Mouse (Mus musculus) WW6 (cell line): ENCODE data around the gene Ank2.

Experiments
- DNase-seq: peaks from one replicate; pipeline ENCODE4 v3.0.0-alpha.2; 2013; ENCODE audit warnings: low read depth, low spot score

Gene Ank2

DNA sequence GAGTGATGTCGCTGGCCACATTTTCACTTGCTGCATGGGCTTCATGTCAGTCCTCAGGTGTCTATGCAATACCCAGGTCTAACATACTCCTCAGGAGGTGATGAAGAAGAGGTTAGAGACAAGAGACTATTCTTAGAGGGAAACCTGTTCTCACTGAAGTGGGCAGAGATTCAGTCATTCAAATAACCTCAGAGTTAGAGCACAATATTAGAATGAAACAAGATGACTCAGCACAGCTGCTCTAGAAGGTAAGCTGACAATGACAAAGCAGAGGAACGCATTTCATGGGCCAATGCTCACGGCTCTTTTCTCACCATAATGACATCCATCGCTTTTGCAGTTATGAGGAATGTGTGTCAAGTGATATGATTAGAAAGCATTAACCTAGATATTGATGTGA, 475.2 kb downstream of the Ank2 start:
- DNase-seq = no peak

DNA sequence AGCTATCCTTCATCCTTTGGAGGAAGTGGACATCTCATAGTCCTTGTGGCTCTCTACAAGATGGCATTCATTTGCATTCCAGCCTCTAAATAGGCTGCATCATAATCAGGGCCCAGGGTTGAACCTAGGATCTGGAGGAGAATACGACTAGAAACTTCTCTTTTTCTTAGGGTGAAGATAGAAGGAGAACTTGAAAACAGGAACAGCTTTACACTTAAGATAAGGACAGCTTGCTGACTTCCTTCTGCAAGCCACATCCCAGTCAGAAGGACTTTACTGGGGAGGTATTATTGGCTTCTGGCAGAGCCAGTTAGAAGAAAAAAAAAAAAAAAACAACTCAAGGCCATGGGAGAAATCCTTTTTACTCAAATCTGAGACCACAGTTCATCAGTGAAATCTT, 479.0 kb downstream of the Ank2 start:
- DNase-seq = no peak

DNA sequence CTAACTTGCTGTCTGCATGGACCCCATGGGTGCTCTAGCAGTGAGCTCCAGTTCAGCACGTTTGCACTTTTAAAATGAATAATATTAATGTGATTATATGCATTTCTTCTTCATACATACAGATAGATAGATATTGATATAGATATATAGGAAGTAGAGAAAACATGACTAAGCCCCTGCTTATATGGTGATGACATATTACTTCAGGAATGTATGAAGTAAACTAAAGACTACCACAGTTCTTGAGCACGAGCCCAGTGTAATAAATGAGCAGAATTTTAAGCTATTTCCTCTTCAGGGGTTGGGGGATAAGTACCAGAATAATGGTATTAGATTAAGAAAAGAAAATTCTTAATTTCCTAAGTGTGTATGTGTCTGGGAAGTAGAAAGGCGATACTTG, 479.4 kb downstream of the Ank2 start:
- DNase-seq = no peak

DNA sequence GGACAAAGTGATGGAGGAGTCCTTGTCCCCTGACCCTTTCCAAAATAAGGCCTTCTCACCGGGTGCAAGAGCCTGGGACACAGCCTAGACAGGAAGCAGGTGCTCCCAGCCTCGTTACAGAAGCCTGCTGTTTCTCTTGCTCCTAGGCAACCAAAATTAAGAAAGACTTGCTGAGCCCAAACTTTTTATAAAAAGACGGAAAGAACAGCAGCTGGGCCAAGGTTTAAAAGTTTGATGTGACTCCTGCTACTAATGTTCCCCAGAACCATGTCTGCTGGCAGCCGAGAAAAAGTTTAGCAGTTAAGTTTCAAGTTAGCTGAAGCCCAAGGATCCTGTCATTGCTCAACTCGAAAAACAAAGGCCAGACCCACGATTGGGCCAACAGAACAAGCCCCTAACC, 480.0 kb downstream of the Ank2 start:
- no peak for DNase-seq

DNA sequence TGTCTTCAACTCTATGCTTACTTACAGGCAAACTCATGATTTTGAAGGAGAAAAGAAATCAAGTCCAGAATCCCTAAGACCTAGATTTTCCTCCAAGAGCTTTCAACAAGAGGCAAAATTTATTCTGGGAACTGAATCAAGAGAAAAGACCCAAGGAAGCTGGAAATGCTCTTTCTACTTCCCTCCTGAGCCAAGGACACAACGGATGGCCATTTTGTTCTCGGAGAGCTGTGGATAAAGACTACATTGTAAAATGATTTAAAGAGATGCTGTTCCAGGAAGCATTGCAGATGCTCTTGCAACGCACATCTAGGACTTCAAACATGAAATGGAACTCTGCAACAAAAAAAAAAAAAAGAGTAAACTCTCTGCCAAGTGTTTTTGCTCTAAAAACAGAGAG, 481.6 kb downstream of the Ank2 start:
- no peak for DNase-seq

DNA sequence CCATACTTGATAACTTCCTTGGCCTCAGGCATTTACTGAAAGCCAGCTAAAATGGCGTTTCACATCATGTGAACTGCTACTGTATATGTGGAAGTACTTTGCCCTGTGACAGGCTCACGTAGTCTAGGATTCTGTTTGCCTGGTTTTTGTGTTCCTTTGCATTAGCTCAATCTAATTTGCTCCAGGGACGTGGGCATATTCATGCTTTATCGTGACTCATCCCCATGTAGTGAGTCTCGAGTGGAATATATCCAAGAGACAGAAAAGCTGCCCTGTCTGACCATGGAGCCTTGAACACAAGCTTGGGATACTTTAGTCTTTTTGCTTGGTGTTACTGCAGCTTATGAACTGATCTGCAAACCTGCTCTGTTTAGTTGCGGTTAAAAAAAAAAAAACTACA, 483.6 kb downstream of the Ank2 start:
- DNase-seq = no peak

DNA sequence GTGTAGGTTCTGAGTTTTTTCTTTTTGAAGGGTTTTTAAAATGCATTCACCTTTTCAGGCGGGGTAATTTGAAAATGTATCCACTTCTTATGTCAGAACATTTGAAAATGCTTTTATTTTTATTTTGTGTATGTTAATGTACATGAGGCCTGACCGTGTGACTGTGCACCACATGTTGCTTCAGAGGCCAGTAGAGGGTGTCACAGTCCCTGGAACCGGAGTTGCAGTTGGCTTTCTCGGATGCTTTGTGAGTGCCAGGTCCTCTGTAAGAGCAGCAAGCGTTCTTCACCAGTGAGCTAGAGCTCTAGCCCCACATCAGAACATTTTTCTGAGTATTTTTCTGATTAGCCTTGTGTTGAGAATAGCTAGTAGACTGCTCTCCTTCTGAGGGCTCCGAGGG, 484.0 kb downstream of the Ank2 start:
- DNase-seq = no peak

DNA sequence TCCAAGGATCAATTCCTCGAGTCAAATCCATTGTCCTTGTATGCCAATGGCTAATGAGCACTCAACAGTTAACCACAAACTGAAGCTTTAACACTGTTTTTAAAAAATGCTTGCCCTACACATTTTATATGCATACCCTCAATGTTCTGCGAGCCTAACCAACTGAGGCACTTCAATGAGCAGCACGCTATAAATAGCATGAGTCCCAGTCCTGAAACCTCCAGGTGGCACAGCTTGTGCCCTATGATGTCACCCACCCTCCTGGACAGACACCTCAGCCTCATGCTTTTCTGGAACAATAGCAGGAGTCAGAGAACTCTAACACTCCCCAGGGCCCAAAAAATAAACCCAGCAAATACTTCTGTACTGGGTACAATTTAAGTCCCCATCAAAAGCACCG, 485.2 kb downstream of the Ank2 start:
- no peak for DNase-seq

DNA sequence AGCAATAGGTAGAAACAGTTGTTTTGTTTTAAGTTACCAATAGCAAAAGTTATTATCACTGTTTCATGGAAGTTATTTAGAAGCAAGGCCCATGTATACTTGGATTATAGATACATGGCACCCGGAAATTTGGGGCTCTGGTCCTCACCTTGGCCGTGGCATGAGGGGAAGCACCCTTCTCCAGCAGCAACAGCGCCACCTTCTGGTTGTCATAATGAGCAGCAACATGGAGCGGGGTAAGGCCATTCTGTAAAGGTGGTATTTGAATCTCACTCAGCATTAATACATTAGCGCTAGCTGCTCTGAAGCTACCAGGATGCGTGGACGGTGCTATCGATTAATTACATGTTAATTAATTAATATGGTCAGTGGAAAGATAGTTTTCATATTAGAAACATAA, 486.6 kb downstream of the Ank2 start:
- DNase-seq = peak; percentile 28

DNA sequence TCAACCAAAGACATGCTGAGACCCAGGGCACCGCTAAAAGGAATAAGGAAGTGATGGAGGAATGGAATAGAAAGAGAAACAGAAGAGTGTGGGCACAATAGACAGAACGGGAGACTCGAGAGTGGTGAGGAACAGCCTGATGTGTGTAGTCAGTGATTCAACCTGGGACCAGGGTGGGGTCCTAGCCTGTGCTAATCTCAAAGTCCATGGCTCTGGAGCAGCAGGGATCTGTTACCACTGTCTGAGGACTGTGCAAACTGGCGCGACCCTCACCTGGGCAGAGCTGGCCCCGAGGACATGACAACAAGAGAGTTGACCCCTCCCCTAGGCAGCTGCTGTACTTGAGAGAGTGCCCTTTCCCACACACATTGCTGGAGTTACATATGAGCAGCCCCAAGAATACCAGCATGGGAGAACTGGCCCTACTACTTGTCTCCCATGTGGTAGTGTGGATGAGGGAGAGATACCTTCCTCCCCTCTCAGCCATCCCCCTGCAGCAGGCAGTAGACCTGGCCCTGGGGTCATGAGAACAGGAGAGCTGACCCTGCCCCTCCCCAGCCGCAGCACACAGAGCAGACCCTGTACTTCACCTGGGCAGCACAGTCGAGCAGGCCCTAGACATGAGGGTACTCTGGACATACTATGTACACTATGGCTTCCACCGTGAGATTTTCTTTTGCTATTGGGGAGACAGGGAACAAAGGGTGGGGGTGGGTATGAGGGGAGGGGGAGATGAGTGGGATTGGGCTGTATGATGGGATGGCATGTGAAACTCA, 493.1 kb downstream of the Ank2 start:
- no peak for DNase-seq

DNA sequence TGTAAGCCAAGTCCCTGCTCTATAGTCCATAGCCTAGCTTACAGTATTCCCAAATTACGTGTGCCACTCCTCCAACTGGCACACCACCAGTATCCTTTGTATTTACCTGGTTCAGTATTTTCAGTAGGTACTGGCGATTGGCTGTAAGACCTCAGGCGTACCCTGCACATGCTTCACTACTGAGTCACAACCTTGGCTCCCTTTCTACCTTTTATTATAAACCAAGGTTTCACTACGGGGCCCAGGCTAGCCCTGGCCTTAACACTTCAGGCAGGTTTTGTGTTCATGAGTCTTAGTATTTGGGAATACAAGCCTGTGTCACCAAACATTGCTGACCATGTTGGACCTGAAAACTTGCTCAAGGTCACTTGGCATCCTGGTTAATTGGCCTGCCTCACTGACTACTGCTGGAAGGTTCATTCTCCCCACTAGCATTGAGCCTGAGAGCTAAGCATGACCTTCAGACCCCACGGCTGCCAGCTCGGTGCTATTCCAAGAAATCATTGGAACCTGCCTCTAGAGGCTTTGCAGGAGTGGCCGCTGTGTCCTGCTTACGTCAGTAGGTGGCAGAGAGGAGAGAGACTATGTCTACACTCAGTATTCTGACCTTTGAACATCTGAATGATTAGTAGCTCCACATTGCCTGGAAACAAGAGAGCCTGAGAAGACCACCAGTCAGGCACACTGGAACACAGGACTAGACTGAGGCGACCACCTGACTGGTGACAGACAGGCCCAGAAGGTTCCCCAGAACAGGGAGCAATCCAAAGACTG, 494.1 kb downstream of the Ank2 start:
- DNase-seq = no peak

DNA sequence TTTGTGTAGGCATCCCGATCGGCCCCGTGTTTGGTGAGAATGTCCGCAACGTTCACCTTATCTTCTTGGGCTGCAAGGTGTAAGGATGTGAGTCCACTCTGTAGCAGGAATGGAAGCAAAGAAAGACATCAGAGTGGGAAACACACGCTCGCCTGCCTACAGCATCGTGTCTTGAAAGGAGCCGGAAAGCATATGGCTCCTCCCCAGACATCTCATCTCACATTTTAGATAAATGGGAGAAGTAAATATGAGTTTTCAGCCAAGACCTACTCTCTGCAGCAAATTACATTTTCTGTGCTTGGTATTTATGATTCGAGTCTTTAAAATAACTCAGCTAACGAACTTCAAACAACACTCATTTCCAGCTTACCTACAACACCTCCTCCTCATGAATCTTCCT, 495.2 kb downstream of the Ank2 start:
- no peak for DNase-seq

DNA sequence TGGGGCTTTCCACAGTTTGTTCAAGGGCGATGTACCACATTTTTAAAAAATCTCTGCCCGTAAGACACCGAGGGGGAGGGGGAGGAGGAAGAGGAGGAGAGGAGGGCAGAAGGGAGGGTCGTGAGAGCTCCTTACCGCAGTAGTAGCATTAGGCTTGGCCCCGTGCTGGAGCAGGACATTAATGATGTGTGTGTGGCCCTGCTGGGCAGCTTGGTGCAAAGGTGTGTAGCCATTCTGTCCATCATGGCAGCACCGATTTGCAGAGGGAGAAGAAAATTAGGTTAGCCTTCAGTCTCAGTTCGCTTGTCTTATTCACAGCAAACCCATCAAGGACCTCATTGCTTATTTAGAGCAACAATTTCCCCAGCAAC, 500.4 kb downstream of the Ank2 start:
- DNase-seq = no peak

DNA sequence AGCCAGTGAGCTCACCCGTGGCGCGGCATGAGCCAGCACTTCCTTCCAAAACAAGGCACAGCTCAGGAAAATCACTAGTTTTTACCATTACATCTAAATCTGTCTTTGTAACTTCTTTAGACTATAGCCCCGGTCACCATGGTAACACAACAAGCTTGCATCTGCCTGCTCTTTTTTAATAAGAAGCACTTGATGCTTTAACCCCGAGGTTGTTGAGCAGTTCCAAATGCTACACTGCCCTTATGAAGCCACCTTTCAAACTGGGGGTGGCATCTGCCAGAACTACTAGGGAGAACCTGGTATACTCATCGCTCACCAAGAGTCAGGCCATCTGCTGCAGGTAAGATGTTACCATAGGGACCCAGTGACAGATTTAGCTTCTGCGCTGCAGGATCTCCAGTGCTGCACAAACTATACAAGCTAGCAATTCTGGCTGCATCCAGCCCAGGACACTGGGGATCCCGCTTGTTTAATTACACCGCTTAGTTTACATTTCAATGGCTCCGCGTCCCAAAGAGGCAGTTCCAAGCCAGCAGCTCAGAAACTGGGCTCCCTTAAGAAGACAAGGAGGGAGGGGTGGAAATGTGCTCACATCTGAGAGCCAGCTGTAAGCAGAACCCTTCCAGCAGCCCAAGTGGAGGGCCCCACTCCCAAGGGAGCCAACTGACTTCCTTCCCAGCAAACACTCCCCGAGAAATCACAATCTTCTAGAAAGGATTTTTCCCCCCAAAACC, 501.0 kb downstream of the Ank2 start:
- peak; percentile 33 for DNase-seq

DNA sequence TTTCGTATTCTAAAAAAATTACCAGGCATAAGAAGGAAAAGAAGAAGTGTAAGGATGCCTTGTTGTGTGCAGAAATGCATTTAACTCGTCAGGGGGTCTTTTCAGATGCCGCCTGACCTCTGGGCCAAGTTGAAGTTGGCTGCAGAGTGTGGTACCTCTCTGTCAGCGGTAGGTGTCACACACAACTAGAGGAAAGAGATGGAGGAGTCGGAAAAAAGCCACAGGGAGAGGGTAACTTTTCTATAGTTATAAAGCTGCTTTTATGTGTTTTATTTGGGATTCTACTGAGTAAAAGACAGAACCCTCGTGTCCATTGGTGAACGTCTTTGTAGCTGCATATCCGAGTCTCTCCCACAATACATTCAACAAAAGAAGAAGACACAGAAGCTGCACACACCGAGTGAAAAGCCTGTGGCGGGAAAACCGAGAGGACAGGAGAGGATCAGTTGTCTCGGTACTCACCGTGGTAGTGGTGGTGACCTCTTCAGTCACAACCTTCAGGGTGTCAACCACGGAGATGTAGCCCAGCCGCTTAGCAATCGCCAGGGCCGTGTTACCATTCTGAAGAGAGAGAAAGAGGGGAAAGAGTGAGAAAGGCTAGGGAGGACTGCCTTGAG, 501.7 kb downstream of the Ank2 start:
- DNase-seq = peak; percentile 26

DNA sequence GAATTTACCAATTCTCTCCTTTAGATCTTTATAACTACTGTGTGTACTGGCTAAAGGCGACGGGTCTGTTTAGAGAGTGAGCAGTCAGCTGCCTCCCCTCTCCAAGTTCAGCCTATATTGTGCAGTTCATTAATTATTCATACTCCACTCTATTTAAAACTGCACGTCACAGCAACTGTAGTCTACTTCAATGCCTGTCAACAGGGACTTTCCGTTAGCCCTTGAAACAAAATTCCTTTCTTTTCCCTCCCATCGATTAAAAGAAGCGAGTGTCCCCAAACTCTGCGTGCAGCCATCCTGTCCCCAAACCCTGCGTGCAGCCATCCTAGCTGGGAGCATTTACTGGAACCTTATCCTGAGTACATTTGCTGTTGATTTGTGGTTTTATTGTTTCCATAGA, 502.4 kb downstream of the Ank2 start:
- DNase-seq = no peak

DNA sequence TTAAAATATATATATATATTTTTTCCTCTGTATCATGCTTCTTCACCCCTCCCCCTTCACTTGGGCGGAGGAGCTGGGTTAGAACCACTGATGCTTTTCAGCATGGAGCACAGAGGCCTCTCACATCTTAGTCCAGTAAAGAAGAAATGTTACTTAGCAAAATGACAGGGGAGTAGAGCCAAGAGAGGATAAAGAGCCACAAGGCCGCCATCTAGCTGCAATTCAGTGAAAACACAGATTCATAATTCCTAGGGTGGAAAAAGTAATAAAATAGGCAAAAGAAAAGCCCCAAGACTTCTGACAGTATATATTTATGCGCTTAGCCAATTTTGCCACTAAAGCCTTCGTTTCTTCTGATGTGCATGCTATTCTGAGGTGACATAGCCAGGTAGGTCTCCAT, 503.2 kb downstream of the Ank2 start:
- DNase-seq = no peak

DNA sequence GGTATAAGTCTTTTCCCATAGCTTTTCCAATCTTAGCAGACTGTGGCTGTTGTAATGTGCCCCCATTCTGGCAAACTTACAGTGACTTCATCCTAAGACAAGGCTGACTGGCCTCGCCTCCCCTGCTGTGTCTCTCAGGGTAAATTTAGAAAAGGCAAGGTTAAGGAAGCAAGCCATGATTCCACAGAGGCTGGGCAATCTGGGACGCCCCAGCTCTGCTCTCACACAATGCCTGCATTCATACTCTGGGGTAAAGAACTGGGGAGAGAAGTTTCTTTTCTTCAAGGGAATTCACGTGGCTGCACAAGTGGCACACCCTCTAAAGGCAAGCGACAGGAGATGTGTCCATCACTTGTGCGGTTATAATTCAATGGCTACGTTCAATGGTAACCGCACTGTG, 505.0 kb downstream of the Ank2 start:
- no peak for DNase-seq

DNA sequence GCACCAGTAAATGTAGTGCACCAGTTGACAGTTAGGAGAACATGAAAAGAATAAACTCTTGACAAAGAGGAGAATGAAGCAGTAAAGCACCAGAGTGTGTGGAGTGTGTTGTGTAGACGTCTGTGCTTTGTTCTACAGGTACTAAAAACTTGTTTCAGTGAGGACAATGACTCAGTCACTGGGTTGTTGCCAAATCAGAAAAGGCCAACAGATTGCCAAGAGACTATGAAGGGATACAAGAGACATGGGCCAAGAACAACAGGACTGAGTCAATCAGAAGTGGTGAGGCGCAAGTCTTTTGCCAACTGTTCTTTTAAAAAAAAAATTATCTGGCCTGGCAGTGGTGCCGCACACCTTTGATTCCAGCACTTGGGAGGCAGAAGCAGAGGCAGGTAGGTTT, 509.2 kb downstream of the Ank2 start:
- DNase-seq = no peak

DNA sequence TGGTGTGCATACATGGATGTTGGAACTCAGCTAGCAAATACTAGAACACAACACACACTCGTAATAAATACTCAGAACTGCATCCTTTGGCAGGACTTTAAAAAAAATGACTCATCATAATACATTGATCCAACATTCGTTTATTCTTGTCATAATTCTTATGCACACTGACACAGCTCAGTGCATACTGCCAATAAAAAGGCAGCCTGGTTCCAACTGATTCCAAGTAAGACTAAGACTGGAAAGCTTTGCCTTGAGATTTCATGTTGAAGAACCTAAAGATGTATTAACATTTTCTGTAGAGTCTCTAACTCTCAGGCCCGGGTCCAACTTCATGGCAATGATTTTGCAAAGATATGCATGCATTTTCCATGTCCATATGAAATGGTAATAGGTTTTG, 512.5 kb downstream of the Ank2 start:
- DNase-seq = no peak

DNA sequence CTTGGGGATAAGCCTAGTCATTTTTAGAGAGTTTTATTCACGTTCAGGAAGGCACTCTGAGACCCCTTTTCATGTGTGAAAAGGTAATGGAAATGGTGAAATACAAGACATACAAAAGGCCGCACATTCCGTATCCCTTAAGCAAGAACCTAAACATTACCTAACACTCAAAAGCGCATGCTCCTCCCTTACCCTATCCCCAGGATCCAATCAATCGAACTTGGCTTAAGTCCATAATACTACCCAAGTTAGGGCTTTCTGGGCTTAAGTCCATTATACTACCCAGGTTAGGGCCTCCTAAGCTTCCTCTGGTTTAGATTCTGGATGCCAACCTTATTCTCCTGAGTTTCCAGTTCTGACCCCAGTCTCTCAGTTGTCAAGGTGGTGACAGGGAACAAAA, 516.3 kb downstream of the Ank2 start:
- no peak for DNase-seq

DNA sequence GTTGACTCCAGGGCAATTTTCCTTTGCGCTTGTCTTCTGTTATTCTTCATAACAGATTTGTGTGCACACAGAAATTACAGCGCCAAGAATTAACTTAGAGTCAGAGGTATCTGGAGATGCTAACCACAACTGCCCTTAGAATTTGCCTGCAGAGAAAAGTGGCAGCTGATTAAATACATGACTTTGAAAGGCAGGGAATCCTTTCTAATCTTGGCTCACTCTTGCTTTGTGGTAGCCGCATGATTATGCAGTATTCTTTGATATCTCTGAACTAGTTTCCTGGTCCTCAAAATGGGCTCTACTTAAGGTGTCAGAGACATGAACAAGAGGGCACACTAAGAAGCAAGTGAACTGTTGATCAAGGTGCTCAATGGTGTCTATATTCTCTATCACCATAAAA, 518.0 kb downstream of the Ank2 start:
- DNase-seq = no peak
